Mouse (Mus musculus) ES-E14 (cell line): ENCODE measurements around the gene Ntmt1.

Source experiments
- MAFK ChIP-seq: IDR thresholded peaks from 2 replicates; pipeline ENCODE4 v1.6.1; 2014; ENCODE audit warnings: mild to moderate bottlenecking, low read depth, low read length, inconsistent platforms; ENCODE audit not compliant: insufficient read depth
- ZC3H11A ChIP-seq: IDR thresholded peaks from 2 replicates; pipeline ENCODE4 v1.6.1; 2012; ENCODE audit warnings: low read depth, mild to moderate bottlenecking, inconsistent platforms, low read length, borderline replicate concordance
- ZNF384 ChIP-seq: IDR thresholded peaks from 2 replicates; pipeline ENCODE4 v1.6.1; 2012; ENCODE audit warnings: low read depth, low read length, inconsistent platforms

DNA sequence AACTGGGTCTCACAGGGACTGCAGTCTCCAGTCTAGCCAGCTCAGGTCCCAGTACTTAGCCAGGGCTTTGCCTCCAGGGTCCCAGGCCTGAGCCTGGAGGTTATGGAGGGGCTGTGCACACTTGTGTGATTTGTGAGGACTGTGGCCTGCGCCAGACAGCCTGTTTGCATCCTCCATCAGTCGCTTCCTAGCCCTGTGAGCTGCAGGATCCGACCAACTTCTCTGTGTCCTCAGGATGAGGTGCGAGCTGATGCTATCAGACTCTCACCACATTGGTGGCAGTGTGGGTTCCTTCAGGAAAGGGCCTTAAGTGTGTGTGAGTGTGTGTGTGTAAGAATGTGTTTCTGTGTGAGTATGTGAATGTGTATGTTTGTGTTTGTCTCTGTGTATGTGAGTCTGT, 20.2 kb upstream of the Ntmt1 start:
- TF ChIP-seq ZNF384: no peak
- TF ChIP-seq MAFK: no peak
- TF ChIP-seq ZC3H11A: no peak
